Mouse (Mus musculus) intestine, postnatal 0 days (tissue): Measurements from ENCODE around the gene Txlnb. TPM values are rescaled to one million over a fixed set of nuclear protein-coding genes. Genes with fewer than 3 reads are reported as not detected.
"Not testable (repeated sequence)": the region's sequence is repeated elsewhere in the genome, so short reads cannot be mapped to it uniquely, and the experiment has no call there.

ENCODE experiments used
- ATAC-seq: fragments of 200-750 bp; cut with Nextera tagmentation; 2 replicates; pipeline ENCODE4 v1.8.0; 2017; ENCODE audit warnings: mild to moderate bottlenecking, moderate TSS enrichment, moderate library complexity
- H3K27ac ChIP-seq: fragments of 300-500 bp; sonication (generic); 2 replicates; pipeline ENCODE4 v1.5.1; 2014; ENCODE audit warnings: mild to moderate bottlenecking, low read depth, low read length, moderate library complexity
- H3K27me3 ChIP-seq: fragments of 300-500 bp; sonication (generic); replicated peaks from 2 replicates; pipeline ENCODE4 v1.6.1; 2014; ENCODE audit warnings: low read length, mixed read lengths; ENCODE audit not compliant: control insufficient read depth, insufficient read depth
- H3K36me3 ChIP-seq: fragments of 300-500 bp; sonication (generic); 2 replicates; pipeline ENCODE4 v1.6.1; 2014; ENCODE audit warnings: mild to moderate bottlenecking, moderate library complexity; ENCODE audit not compliant: control insufficient read depth, insufficient read depth
- H3K4me1 ChIP-seq: fragments of 300-500 bp; sonication (generic); replicated peaks from 2 replicates; pipeline ENCODE4 v1.6.1; 2014; ENCODE audit warnings: antibody characterized with exemption, low read length, mixed read lengths; ENCODE audit not compliant: control insufficient read depth, insufficient read depth
- H3K4me2 ChIP-seq: fragments of 300-500 bp; sonication (generic); replicated peaks from 2 replicates; pipeline ENCODE4 v1.6.1; 2014; ENCODE audit warnings: low read depth, mild to moderate bottlenecking, moderate library complexity
- H3K4me3 ChIP-seq: fragments of 300-500 bp; sonication (generic); 2 replicates; pipeline ENCODE4 v1.5.1; 2014; ENCODE audit warnings: low read depth, low read length
- H3K9ac ChIP-seq: fragments of 300-500 bp; sonication (generic); 2 replicates; pipeline ENCODE4 v1.6.1; 2014; ENCODE audit warnings: mild to moderate bottlenecking, low read depth, low read length
- H3K9me3 ChIP-seq: fragments of 300-500 bp; sonication (generic); 2 replicates; pipeline ENCODE4 v1.6.1; 2016; ENCODE audit warnings: mixed run types; ENCODE audit not compliant: control insufficient read depth
- CTCF ChIP-seq: sonication (generic); IDR thresholded peaks from 2 replicates; pipeline ENCODE4 v1.5.1; 2016; ENCODE audit warnings: low read depth, mild to moderate bottlenecking, control low read depth, antibody characterized with exemption, moderate library complexity
- WGBS: fragments of 180-500 bp; shearing (Covaris S2); extraction: QIAGEN DNeasy Blood & Tissue Kit; methylation state at CpG from one replicate; pipeline ENCODE4 v1.1.7; 2014; 5-methylcytosine and 5-hydroxymethylcytosine counted together
- polyA plus RNA-seq: library from polyadenylated mRNA; unstranded; fragments of >200 nt; fragmentation: Nextera tagmentation; extraction: Ambion mirVana; gene quantifications from 2 replicates; pipeline ENCODE4 v1.2.1, GENCODE M21; 2015

Gene Txlnb
- polyA plus RNA-seq, 1 experiment from 2014 or later: 0.08 TPM

GRCm38 (mm10) chr10:17801788-17802187 is 5.8 kb downstream of the Txlnb start:
- no peaks in the 10 kb centered on the region for H3K4me1 ChIP-seq
- H3K9ac ChIP-seq: no peak overlapping the region
- ATAC-seq: no peak
- H3K36me3 ChIP-seq: no peaks in the 10 kb centered on the region
- H3K4me3 ChIP-seq: no peak overlapping the region
- no peaks in the 10 kb centered on the region for H3K27me3 ChIP-seq
- no peak for TF ChIP-seq CTCF
- H3K9me3 ChIP-seq: no peaks in the 10 kb centered on the region
- no peak overlapping the region for H3K4me2 ChIP-seq
- no peak overlapping the region for H3K27ac ChIP-seq
- WGBS: 78% methylated on average over 2 of the region's 2 CpGs

GRCm38 (mm10) chr10:17808526-17808925 is 12.5 kb downstream of the Txlnb start:
- H3K27ac ChIP-seq: no peak overlapping the region
- H3K4me2 ChIP-seq: no peak overlapping the region
- WGBS: 96% methylated on average over 1 of the region's 1 CpGs
- no peaks in the 10 kb centered on the region for H3K9me3 ChIP-seq
- no peaks in the 10 kb centered on the region for H3K27me3 ChIP-seq
- no peak for TF ChIP-seq CTCF
- no peak overlapping the region for H3K9ac ChIP-seq
- H3K4me1 ChIP-seq: no peaks in the 10 kb centered on the region
- H3K4me3 ChIP-seq: no peak overlapping the region
- H3K36me3 ChIP-seq: no peaks in the 10 kb centered on the region
- no peak for ATAC-seq

GRCm38 (mm10) chr10:17815052-17815451 is 19.0 kb downstream of the Txlnb start:
- no peaks in the 10 kb centered on the region for H3K4me1 ChIP-seq
- no peak overlapping the region for H3K4me2 ChIP-seq
- no peaks in the 10 kb centered on the region for H3K27me3 ChIP-seq
- 82% methylated on average over 11 of the region's 11 CpGs for WGBS
- H3K9ac ChIP-seq: no peak overlapping the region
- TF ChIP-seq CTCF: no peak
- H3K27ac ChIP-seq: no peak overlapping the region
- no peak overlapping the region for H3K4me3 ChIP-seq
- no peaks in the 10 kb centered on the region for H3K9me3 ChIP-seq
- no peaks in the 10 kb centered on the region for H3K36me3 ChIP-seq
- ATAC-seq: no peak

- H3K4me1 ChIP-seq, ATAC-seq, H3K36me3 ChIP-seq, H3K4me2 ChIP-seq, H3K27me3 ChIP-seq, H3K9me3 ChIP-seq, H3K4me3 ChIP-seq, H3K9ac ChIP-seq, H3K27ac ChIP-seq: not testable (repeated sequence)
- 93% methylated on average over 7 of the region's 7 CpGs for WGBS
Measured at GRCm38 (mm10) chr10:17820422-17820821, 24.4 kb downstream of the Txlnb start.

- Histone ChIP-seq H3K9me3 (no peaks in the 10 kb centered on the region), H3K4me1 (no peaks in the 10 kb centered on the region), H3K4me2 (peak overlapping the region; percentile 35), H3K36me3 (no peaks in the 10 kb centered on the region), H3K4me3 (no peak overlapping the region), H3K9ac (no peak overlapping the region), H3K27me3 (no peaks in the 10 kb centered on the region), H3K27ac (no peak overlapping the region)
- 11% methylated on average over 12 of the region's 12 CpGs for WGBS
- TF ChIP-seq CTCF: no peak
- ATAC-seq: no peak
Measured at GRCm38 (mm10) chr10:17827391-17827790, 31.4 kb downstream of the Txlnb start.

GRCm38 (mm10) chr10:17829205-17829604 is 33.2 kb downstream of the Txlnb start:
- H3K27me3 ChIP-seq: no peaks in the 10 kb centered on the region
- H3K9me3 ChIP-seq: no peaks in the 10 kb centered on the region
- no peaks in the 10 kb centered on the region for H3K4me1 ChIP-seq
- no peak overlapping the region for H3K27ac ChIP-seq
- no peak for TF ChIP-seq CTCF
- H3K9ac ChIP-seq: no peak overlapping the region
- H3K4me2 ChIP-seq: no peak overlapping the region
- H3K4me3 ChIP-seq: no peak overlapping the region
- H3K36me3 ChIP-seq: no peaks in the 10 kb centered on the region
- ATAC-seq: no peak
- WGBS: 80% methylated on average over 4 of the region's 4 CpGs

- no peak overlapping the region for H3K4me2 ChIP-seq
- no peaks in the 10 kb centered on the region for H3K27me3 ChIP-seq
- H3K9me3 ChIP-seq: no peaks in the 10 kb centered on the region
- no peak for ATAC-seq
- 75% methylated on average over 3 of the region's 3 CpGs for WGBS
- no peak overlapping the region for H3K4me3 ChIP-seq
- H3K4me1 ChIP-seq: no peaks in the 10 kb centered on the region
- TF ChIP-seq CTCF: no peak
- H3K27ac ChIP-seq: no peak overlapping the region
- H3K9ac ChIP-seq: no peak overlapping the region
- no peaks in the 10 kb centered on the region for H3K36me3 ChIP-seq
Measured at GRCm38 (mm10) chr10:17831041-17831440, 35.0 kb downstream of the Txlnb start.
